Mouse (Mus musculus) embryo, embryonic 9.5 days (tissue): ENCODE data around the gene Azi2.

Experiments used
- DNase-seq: peaks from one replicate; pipeline ENCODE4 v3.0.0-alpha.2; 2017; ENCODE audit errors: extremely low spot score

The Azi2 gene

DNA sequence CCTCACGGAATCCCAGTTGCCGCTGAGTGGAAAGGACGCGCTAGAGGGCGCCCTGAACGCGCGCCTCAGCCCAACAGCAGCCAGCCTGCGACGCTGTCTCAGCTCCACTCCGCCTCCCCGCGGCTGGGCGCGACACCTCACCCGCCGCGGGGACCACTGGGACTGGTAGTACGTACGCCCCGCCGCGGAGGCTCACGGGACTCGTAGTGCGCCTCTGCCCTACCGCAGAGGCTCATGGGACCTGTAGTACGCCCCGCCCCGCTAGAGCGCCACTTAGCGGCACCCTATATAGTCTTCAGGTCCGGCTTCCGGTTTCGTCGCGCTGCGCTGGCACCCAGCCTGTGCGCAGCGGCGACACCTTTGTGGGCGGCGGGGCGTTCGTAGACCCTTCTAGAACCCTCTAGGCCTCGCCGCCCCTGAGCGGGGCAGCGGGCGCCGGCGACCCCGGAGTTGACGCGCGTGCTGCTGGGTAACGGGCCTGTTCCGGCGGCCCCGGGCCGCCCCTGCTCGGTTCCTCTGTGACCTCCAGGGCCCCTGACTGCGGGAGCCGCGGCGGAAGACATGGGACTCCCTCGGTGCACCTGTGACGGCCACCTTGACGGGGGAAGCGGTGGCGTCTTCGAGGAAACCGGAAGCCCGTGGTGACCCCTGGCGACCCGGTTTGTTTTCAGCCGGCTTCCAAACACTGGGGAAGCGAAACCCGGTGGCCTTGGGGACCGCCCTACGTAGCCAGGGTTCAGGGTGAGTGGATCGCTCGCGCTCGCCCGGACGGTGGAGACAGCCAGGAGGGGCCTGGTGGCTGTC is at the start of gene Azi2:
TSS of gene Azi2 (plus strand) at position 282 of the 804 bp plus-strand sequence.
- DNase-seq = peak; percentile 96

DNA sequence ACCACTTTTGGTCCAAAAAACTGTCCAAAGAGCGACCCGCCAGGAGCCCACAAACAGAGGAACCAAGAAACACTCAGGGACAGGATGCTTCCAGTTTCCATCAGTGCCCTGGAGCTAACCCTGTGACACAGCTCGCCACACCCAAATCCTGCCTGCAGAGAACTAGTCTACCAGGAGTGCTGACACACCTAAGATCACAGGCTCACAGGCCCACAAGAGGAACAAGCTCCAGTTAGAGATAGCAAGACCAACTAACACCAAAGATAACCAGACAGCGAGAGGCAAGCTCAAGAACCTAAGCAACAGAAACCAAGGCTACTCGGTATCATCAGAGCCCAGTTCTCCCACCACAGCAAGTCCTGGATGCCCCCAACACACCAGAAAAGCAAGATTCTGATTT is 43.7 kb upstream of the Azi2 start:
- DNase-seq = no peak

- no peak for DNase-seq
Observed at GRCm38 (mm10) chr9:118001488-118001887, 38.8 kb upstream of the Azi2 start.

DNA sequence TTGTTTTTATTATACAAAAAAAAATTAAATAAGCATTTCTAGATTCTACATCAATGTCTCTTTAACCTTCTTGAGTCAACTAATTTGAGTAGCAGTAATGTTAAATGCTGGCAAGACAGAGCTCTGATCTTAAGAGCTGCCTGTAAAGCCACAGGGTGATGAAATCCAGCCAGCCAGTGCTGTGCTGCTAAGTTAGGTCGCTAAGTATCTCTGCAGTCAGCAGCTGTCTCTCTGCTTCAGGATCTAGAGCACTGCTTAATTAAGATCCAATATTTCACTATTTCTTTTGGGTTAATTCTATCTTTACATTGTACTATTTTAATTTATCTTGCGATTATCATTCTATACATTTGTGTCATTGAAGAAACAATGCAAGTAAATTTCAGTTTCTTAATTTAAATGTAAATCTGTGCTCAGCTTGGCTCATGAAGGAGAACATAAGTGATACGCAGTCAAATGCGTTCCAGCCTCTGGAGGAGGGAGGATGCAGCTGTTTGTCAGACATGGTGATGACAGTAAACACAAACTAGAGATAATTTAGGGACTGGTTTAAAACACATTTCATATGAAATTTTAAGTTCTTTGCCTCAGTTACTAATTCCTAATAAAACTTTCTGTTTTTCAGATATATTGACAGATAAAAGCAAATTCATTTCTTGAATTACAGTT is 36.9 kb upstream of the Azi2 start:
- no peak for DNase-seq

GRCm38 (mm10) chr9:118003937-118004336 is 36.4 kb upstream of the Azi2 start:
- no peak for DNase-seq

DNA sequence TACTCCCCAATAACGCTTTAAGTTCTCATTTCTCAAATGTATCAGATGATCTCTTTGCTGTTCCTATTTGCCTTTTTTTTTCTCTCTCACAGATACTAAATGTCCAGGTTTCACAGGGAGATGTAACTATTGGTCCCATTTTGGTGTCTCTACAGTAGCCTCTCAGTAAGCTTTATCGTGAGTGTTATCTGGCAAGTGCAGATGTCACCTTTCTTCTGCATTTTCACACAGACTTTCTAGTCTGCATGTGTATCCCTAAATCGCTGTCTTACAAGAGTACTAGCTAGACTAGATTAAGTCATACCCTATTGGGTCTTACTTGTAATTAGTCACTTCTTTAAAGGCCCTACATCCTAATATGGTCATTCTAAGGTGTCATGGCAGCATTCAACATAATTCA is 27.4 kb upstream of the Azi2 start:
- DNase-seq = no peak

DNA sequence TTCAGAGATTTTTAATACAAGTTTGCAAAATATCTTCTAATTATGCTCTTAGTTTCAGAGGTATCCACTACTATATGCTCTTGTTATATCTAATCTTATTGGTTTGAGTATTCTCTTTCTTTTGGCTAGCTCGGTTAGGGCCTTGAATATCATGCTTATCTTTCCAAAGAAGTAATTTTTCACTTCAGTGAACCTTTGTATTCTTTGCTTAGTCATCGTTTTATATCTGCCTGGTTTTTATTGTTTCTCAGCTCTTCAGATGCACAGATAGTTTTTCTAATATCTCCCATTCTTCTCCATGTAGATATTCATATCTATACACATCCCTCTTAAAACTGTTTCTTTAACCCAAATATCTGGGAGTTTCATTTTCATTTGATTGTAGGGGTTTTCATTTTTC is 15.3 kb upstream of the Azi2 start:
- DNase-seq = no peak

DNA sequence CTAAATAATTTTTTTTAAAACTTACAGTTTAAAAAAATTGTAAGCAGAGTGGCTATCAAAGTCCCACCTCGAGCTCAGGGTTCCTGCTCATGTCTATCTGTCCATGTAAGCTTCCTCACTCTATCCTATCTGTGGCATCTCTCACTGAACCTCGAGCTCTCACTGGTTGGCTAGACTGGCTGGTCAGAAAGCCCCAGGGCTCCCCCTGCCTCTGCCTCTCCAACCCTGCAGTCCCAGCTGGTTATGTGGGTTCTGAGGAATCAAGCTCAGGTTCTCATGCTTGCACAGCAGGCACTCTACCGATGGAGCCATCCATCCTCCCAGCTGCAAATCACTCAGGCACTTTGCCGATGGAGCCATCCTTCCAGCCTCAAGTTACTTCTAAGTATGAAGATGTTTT is 10.8 kb upstream of the Azi2 start:
- no peak for DNase-seq

- no peak for DNase-seq
Observed at GRCm38 (mm10) chr9:118030252-118030651, 10.0 kb upstream of the Azi2 start.

GRCm38 (mm10) chr9:118031694-118032093 is 8.6 kb upstream of the Azi2 start:
- no peak for DNase-seq

DNA sequence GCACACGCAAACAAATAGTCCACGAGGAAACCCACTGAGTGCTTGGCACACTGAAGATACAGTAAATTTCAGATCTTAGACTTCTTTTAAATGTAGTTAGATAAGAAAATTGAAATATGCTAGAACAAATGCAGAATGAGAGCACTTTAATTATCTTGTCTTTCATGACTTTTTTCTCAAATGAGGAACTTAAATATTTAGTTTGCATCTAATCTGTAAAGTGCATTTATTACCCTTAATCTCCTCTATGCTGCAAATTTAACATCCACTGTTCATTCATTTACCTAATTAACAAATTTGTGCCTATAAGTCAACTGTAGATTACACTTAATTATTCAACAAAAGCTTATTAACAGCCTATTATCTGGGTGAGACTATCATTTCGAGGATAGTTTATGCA is 5.3 kb upstream of the Azi2 start:
- no peak for DNase-seq

DNA sequence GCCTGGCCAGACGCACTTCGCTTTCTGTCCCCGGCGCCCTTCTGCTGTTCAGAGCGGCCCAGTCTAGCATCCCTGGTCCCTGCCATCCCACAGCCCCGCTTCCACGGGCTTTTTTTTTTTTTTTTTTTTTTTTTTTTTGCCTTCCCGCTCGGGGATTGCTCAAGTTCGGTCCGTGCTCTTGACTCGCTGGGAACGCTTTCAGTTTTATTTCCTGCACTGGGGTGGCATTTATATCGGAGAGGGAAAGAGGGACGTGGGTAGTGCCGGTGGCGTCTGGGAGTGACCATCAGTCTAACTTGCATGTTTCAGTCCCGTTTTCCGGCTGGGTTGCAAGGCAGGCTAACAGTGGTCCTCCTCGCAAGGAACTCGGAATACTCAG is 712 bp downstream of the Azi2 start:
- peak; percentile 21 for DNase-seq

- peak; percentile 14 for DNase-seq
Observed at GRCm38 (mm10) chr9:118041646-118042045, 1.3 kb downstream of the Azi2 start.

- no peak for DNase-seq
Observed at GRCm38 (mm10) chr9:118042738-118043137, 2.4 kb downstream of the Azi2 start.

GRCm38 (mm10) chr9:118043581-118043980 is 3.3 kb downstream of the Azi2 start:
- DNase-seq = no peak

DNA sequence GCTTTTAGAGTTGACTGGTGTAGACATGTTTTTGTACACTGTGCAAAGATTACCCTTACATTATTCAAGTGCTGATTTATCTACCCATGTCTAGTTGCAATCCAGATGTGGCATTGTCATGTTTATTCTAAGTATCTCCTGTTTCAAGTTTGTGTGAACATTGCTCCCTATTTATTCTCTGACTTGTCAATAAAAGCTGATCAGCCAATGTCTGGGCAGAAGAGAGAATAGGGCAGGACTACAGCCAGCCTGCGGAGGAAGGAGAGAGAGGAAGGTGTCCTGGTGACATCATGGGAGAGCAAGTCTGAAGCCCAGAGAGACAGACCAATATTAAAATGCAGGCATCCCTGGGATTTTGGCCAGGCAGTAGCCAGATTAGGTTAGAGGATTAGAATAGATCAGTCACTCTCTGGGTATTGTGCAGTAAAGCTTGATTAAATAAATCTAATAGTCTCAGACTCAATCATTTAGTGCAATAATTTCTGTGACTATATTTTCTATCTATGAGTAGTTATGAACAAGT is 4.8 kb downstream of the Azi2 start:
- no peak for DNase-seq

GRCm38 (mm10) chr9:118053286-118053685 is 13.0 kb downstream of the Azi2 start:
- DNase-seq = peak; percentile 9

GRCm38 (mm10) chr9:118059101-118059500 is 18.8 kb downstream of the Azi2 start:
- no peak for DNase-seq

GRCm38 (mm10) chr9:118070442-118070841 is 30.1 kb downstream of the Azi2 start:
- no peak for DNase-seq

DNA sequence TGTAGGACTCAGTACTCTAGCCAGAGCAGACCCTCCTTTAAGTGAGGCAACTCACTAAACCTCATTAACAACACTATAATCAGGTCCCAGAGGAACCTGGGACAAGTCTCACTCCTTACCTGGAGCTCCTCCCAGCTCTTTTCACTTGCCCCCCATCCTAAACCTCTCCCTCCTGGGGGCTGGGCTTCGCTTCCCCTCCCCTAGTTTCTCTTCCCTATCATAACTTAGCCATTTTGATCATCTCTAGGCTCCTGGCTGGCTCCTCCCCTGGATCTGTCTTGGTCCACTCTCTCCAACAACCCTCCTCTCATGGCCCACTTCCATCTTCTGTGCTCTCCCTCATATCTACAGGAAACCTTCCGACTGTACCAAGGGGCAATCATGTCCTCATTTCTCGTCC is 31.0 kb downstream of the Azi2 start:
- DNase-seq = no peak

DNA sequence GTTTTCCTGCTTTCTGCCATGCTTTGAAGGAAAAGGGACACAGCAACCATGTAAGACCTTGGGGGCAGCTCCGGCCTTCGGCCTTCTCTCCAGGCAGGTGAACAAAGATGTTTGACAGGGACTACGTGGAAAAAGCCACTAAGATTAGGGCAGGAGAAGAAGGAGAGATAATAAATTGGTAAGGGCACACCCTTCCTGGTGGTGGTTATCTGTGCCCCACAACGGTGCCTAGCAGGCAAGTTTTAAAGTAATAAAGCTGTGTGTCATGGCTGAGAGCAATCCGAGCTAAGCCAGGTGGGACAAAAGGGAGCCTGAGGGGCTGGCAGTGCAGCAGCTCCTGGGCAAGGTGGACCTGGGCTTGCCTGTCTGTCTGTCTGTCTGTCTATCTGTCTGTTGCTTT is 31.8 kb downstream of the Azi2 start:
- no peak for DNase-seq

GRCm38 (mm10) chr9:118073358-118073757 is 33.1 kb downstream of the Azi2 start:
- DNase-seq = no peak
